Mouse (Mus musculus): ENCODE measurements around the gene Gkn1.

The Gkn1 gene

GRCm38 (mm10) chr6:87318651-87319050 lies 32.1 kb downstream of the Gkn1 start:
- DNase-seq = no peak

DNA sequence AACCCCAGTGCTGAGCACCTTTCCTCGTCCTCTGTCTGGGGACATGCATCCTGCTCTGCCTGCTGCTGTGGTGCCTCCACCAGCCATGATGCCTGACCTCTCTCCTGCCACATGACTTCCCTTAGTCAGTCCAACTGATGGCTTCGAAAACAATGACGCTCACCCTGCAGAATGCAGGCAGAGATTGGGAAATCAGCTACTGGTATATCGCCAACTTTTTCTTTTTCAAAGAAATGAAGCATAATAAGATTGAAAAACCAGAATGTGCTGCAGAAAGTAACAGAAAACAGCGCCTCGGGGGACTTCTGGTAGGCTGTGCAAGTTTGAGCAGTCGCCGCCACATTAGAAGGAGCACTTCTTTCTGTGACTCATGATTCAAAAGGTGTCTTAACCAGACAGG lies 33.8 kb downstream of the Gkn1 start:
- no peak for DNase-seq

GRCm38 (mm10) chr6:87312761-87313160 lies 38.0 kb downstream of the Gkn1 start:
- no peak for DNase-seq

DNA sequence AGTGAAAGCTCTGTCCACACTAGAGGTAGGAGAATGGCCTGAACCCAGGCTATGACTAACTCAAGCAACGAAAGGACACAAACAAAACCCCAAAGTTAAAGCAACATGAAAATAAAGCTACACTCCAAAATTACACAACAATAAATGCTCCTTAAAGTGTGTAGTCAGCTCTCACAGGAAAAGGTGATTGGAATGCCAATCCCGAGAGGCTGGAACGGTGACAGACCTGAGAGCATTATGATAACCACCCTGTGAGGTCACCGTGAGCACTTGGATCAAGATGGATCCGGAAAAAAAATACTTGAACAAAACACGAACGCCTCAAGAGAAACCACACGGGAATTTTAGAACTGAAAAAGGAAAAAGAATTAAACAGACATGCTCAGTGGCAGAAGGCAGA lies 46.3 kb downstream of the Gkn1 start:
- DNase-seq = no peak

- no peak for DNase-seq
These were observed 48.0 kb downstream of the Gkn1 start for GRCm38 (mm10) chr6:87302746-87303145.

GRCm38 (mm10) chr6:87301991-87302390 lies 48.8 kb downstream of the Gkn1 start:
- no peak for DNase-seq

Data from cerebellum, adult 9-11 months (tissue).